Mouse (Mus musculus): ENCODE data around the gene Cysrt1. TPM values are rescaled to one million over a fixed set of nuclear protein-coding genes. Genes with fewer than 3 reads are reported as not detected.

The Cysrt1 gene
- total RNA-seq, 2 experiments from 2014 or later: not detected

- DNase-seq (ENCODE audit: extremely low spot score in 1 of 2, low spot score in 2 of 2): peak; percentile 38 to 89
- intact Hi-C loops (cut with DNase I): no loop called here
Measured at GRCm38 (mm10) chr2:25223681-25224491, 18.4 kb downstream of the Cysrt1 start.

- intact Hi-C loops (cut with DNase I): no loop called here
Measured at GRCm38 (mm10) chr2:25221331-25221772, 20.9 kb downstream of the Cysrt1 start.

GRCm38 (mm10) chr2:25218445-25218844 is 23.8 kb downstream of the Cysrt1 start, which contains the start of gene Fam166a:
Fam166a (plus strand) TSS chr2:25218745.
- intact Hi-C loops (cut with DNase I): no loop called here
- DNase-seq (ENCODE audit: extremely low spot score in 1 of 2, low spot score in 2 of 2): no peak

More at GRCm38 (mm10) chr2:25221331-25221772, 20.9 kb downstream of the Cysrt1 start:
- DNase-seq (ENCODE audit: extremely low spot score in 1 of 2, low spot score in 2 of 2): no peak

GRCm38 (mm10) chr2:25217666-25218065 is 24.6 kb downstream of the Cysrt1 start:
- no peak for DNase-seq (ENCODE audit: extremely low spot score in 1 of 2, low spot score in 2 of 2)
- intact Hi-C loops (cut with DNase I): no loop called here

- intact Hi-C loops (cut with DNase I): no loop called here
- no peak for DNase-seq (ENCODE audit: extremely low spot score in 1 of 2, low spot score in 2 of 2)
Measured at GRCm38 (mm10) chr2:25214444-25214843, 27.8 kb downstream of the Cysrt1 start, which contains the start of gene Stpg3. Stpg3 (minus strand) TSS chr2:25214637.

GRCm38 (mm10) chr2:25213266-25213865 is 28.9 kb downstream of the Cysrt1 start:
- DNase-seq (ENCODE audit: extremely low spot score in 1 of 2, low spot score in 2 of 2): no peak
- intact Hi-C loops (cut with DNase I): no loop called here

- DNase-seq (ENCODE audit: extremely low spot score in 1 of 2, low spot score in 2 of 2): peak; percentile 65 to 94
- intact Hi-C loops (cut with DNase I): no loop called here
Measured at GRCm38 (mm10) chr2:25211121-25211670, 31.1 kb downstream of the Cysrt1 start, which contains the start of gene Nelfb. Nelfb (minus strand) TSS chr2:25211489.

GRCm38 (mm10) chr2:25210686-25211085 is 31.6 kb downstream of the Cysrt1 start:
- no peak for DNase-seq (ENCODE audit: extremely low spot score in 1 of 2, low spot score in 2 of 2)
- intact Hi-C loops (cut with DNase I): no loop called here

GRCm38 (mm10) chr2:25207593-25207992 is 34.7 kb downstream of the Cysrt1 start:
- intact Hi-C loops (cut with DNase I): no loop called here
- DNase-seq (ENCODE audit: extremely low spot score in 1 of 2, low spot score in 2 of 2): no peak

- intact Hi-C loops (cut with DNase I): no loop called here
- DNase-seq (ENCODE audit: extremely low spot score in 1 of 2, low spot score in 2 of 2): peak in 1 of 2 experiments; percentile 60
Measured at GRCm38 (mm10) chr2:25203631-25204214, 38.5 kb downstream of the Cysrt1 start.

- no peak for DNase-seq (ENCODE audit: extremely low spot score in 1 of 2, low spot score in 2 of 2)
- intact Hi-C loops (cut with DNase I): no loop called here
Measured at GRCm38 (mm10) chr2:25200631-25201030, 41.6 kb downstream of the Cysrt1 start.

- intact Hi-C loops (cut with DNase I): no loop called here
- DNase-seq (ENCODE audit: extremely low spot score in 1 of 2, low spot score in 2 of 2): no peak
Measured at GRCm38 (mm10) chr2:25197946-25198345, 44.3 kb downstream of the Cysrt1 start.

GRCm38 (mm10) chr2:25197191-25197590 is 45.1 kb downstream of the Cysrt1 start:
- intact Hi-C loops (cut with DNase I): no loop called here
- no peak for DNase-seq (ENCODE audit: extremely low spot score in 1 of 2, low spot score in 2 of 2)

GRCm38 (mm10) chr2:25196172-25196954 is 45.9 kb downstream of the Cysrt1 start, which contains the start of gene Tor4a:
Tor4a (minus strand) TSS chr2:25196886.
- intact Hi-C loops (cut with DNase I): no loop called here
- peak in 1 of 2 experiments; percentile 92 for DNase-seq (ENCODE audit: extremely low spot score in 1 of 2, low spot score in 2 of 2)

GRCm38 (mm10) chr2:25195211-25196156 is 46.8 kb downstream of the Cysrt1 start:
- intact Hi-C loops (cut with DNase I): loop anchor here (2.0 kb wide), 1 partner anchor 59 kb away; the partner anchor contains the start of gene Tmem203

GRCm38 (mm10) chr2:25194486-25195171 is 47.6 kb downstream of the Cysrt1 start:
- peak in 1 of 2 experiments; percentile 46 for DNase-seq (ENCODE audit: extremely low spot score in 1 of 2, low spot score in 2 of 2)
- intact Hi-C loops (cut with DNase I): loop anchor here (2.0 kb wide), 1 partner anchor 60 kb away; the partner anchor contains the start of gene Tmem203

More at GRCm38 (mm10) chr2:25195211-25196156, 46.8 kb downstream of the Cysrt1 start:
- peak in 1 of 2 experiments; percentile 86 for DNase-seq (ENCODE audit: extremely low spot score in 1 of 2, low spot score in 2 of 2)

Data from left cerebral cortex, postnatal 10 days (tissue).